Mouse (Mus musculus) spleen, adult 2 months (tissue): ENCODE data around the gene Rbpms2.

Experiments
- CTCF ChIP-seq: fragments of 200-500 bp; IDR thresholded peaks from 2 replicates; pipeline ENCODE4 v1.5.1; 2011; ENCODE audit warnings: mild to moderate bottlenecking, inconsistent platforms; ENCODE audit not compliant: insufficient read depth, insufficient read length, insufficient replicate concordance; ENCODE audit errors: extremely low read depth
- POLR2A ChIP-seq: fragments of 200-500 bp; IDR thresholded peaks from 2 replicates; pipeline ENCODE4 v1.6.1; 2011; ENCODE audit warnings: low read depth, low read length, inconsistent platforms

DNA sequence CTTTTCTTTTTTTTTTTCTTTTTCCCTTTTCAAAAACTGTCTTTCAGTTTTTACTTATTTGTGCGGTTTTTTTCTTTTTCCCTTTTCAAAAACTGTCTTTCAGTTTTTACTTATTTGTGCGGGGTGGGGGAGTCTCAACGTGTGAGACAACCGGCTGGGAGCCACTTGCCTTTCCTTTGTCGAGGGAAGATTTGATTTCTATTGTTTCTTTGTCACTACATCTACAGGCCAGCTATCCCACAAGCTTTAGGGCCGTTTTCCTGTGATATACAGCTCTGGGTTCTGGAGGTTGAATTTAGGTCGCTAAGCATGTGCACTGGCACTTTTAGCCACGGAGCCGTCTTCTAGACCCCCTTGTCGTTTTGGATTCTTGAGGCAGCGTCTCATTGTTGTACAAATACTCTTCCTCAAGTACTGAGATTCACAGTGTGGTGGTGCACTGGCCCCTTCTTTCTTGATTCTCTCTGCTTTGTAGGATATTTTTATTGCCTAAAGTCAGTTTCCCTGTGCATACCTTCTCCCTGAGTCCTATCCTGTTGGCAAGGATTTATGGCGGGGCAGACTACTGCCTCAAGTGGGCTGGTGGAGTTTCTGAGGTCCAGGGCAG lies 12.1 kb downstream of the Rbpms2 start:
- TF ChIP-seq POLR2A = no peak
- no peak for TF ChIP-seq CTCF
